In the genomic region with DNA sequence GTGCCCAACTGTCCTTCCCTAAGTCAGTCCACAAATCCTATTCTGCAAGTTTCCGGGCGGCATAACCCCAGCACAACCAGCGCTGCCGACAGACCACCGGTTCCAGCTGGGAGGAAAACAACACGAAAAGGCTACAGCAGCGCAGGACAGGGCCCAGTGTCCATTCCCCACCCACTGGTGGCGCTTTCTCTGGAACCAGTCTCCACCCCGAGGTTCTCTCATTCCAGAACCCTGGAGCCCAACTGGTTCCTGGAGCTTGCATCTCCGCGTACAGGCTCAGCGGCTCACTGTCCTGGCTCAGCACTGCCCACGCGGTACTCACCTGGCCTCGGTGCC, we compare ENCODE assay signal across 7 mouse cellular contexts. TPM values are rescaled to one million over a fixed set of nuclear protein-coding genes. Genes with fewer than 3 reads are reported as not detected.
A peak's percentile ranks its signal among the peaks of the same experiment; 100 is the strongest.
DNase-seq lines count a peak whose midpoint lies in the region; ATAC-seq and TF ChIP-seq lines count a peak whose summit lies in the region.

A gene (plus strand): TSS at position 290 of the 336 bp plus-strand sequence.

- H3K36me3 ChIP-seq in lung, embryonic 15.5 days = no peaks in the 10 kb centered on the region
- H3K36me3 ChIP-seq in forebrain, embryonic 11.5 days (ENCODE audit: control insufficient read depth, insufficient read depth, low read length) = no peaks in the 10 kb centered on the region
- H3K36me3 ChIP-seq in myocyte (ENCODE audit: control insufficient read depth, insufficient read depth) = no peaks in the 10 kb centered on the region

- no peak within 1 kb of the TSS for H3K27ac ChIP-seq in lung, embryonic 15.5 days
- H3K27ac ChIP-seq in forebrain, embryonic 11.5 days (ENCODE audit: low read depth, low read length) = no peak within 1 kb of the TSS; the same call in 1 of the 2 replicates

- peak within 1 kb of the TSS; percentile 60 for H3K4me3 ChIP-seq in lung, embryonic 15.5 days
- peak within 1 kb of the TSS; percentile 59 for H3K4me3 ChIP-seq in forebrain, embryonic 11.5 days (ENCODE audit: low read depth, low read length)
- no peak within 1 kb of the TSS for H3K4me3 ChIP-seq in myocyte

- peaks cover 94% of the 10 kb centered on the region for H3K27me3 ChIP-seq in lung, embryonic 15.5 days
- H3K27me3 ChIP-seq in forebrain, embryonic 11.5 days (ENCODE audit: control insufficient read depth, insufficient read depth, low read length) = peaks cover 64% of the 10 kb centered on the region
- peaks cover 80% of the 10 kb centered on the region for H3K27me3 ChIP-seq in myocyte (ENCODE audit: control insufficient read depth, insufficient read depth, insufficient read length)

- peak within 1 kb of the TSS; percentile 28 for H3K9ac ChIP-seq in lung, embryonic 15.5 days
- peak within 1 kb of the TSS; percentile 57 for H3K9ac ChIP-seq in forebrain, embryonic 11.5 days (ENCODE audit: low read length)

- no peaks in the 10 kb centered on the region for H3K79me2 ChIP-seq in myocyte (ENCODE audit: control insufficient read depth, insufficient read depth)

- H3K4me2 ChIP-seq in lung, embryonic 15.5 days = peak within 1 kb of the TSS; percentile 97
- peak within 1 kb of the TSS; percentile 86 for H3K4me2 ChIP-seq in forebrain, embryonic 11.5 days (ENCODE audit: low read depth, low read length, severe bottlenecking)
- H3K4me2 ChIP-seq in myocyte (ENCODE audit: low read depth) = peak within 1 kb of the TSS; percentile 72

- WGBS in lung, embryonic 15.5 days = 1% methylated on average over 15 of the region's 15 CpGs
- WGBS in forebrain, embryonic 11.5 days = 1% methylated on average over 15 of the region's 15 CpGs

- no peak for ATAC-seq in lung, embryonic 15.5 days (ENCODE audit: borderline replicate concordance, extremely low read depth, low FRiP score, low TSS enrichment)
- ATAC-seq in forebrain, embryonic 11.5 days (replicated peaks; ENCODE audit: low FRiP score) = peak; percentile 4; the same call in 1 of the 2 replicates
- no peak for ATAC-seq in CD4-positive, CD25-positive, alpha-beta regulatory T cell, adult 4 months

- no peak for DNase-seq in lung, postnatal 25 days (ENCODE audit: low spot score)
- DNase-seq in forebrain, embryonic 11.5 days (ENCODE audit: low spot score) = peak; percentile 65
- no peak for DNase-seq in layer of hippocampus, postnatal 25 days (ENCODE audit: extremely low spot score in 1 of 2, low spot score in 1 of 2)
- no peak for DNase-seq in thymus, postnatal 4 days

- peak within 1 kb of the TSS; percentile 12 for H3ac ChIP-seq in myocyte (ENCODE audit: control insufficient read depth, insufficient read length)

- H3K9me3 ChIP-seq in lung, embryonic 15.5 days = no peaks in the 10 kb centered on the region
- H3K9me3 ChIP-seq in forebrain, embryonic 11.5 days (ENCODE audit: control insufficient read depth, low read length) = no peaks in the 10 kb centered on the region

- H3K4me1 ChIP-seq in lung, embryonic 15.5 days = peaks cover 34% of the 10 kb centered on the region
- peaks cover 23% of the 10 kb centered on the region for H3K4me1 ChIP-seq in forebrain, embryonic 11.5 days (replicated peaks; ENCODE audit: control insufficient read depth, insufficient read depth, low read length)

- no peak for TF ChIP-seq POLR2A in myocyte (IDR thresholded peaks at IDR 0.05; ENCODE audit: insufficient read length, low read depth)

TF ChIP-seq in myocyte, 11 proteins besides CTCF, POLR2A, EP300 and RAD21:
- no peak for TF ChIP-seq TCF3 (IDR thresholded peaks at IDR 0.05; ENCODE audit: insufficient read length, low read depth)
- TF ChIP-seq MYOG (IDR thresholded peaks at IDR 0.05; ENCODE audit: control insufficient read depth in 1 of 3, insufficient read depth in 1 of 3, insufficient read length in 2 of 3, low read depth in 2 of 3) = no peak
- TF ChIP-seq MYOD1 (IDR thresholded peaks at IDR 0.05; ENCODE audit: control insufficient read depth in 1 of 3, insufficient read length in 2 of 3, low read depth in 2 of 3) = no peak
- TF ChIP-seq E2F4 (IDR thresholded peaks at IDR 0.05; ENCODE audit: insufficient read depth) = no peak
- TF ChIP-seq CEBPB (IDR thresholded peaks at IDR 0.05; ENCODE audit: insufficient read depth, poor library complexity, severe bottlenecking) = no peak
- TF ChIP-seq REST (IDR thresholded peaks at IDR 0.05; ENCODE audit: insufficient read depth, insufficient read length) = no peak

RNA-seq across cellular contexts. Expression of the gene that starts here (rescaled TPM):
- 0.06 and 0.14 TPM in 2 replicates for polyA plus RNA-seq in lung, embryonic 15.5 days (2015; fragmentation: Nextera tagmentation; extraction: Ambion mirVana)
- polyA plus RNA-seq in forebrain, embryonic 11.5 days (2014; fragmentation: Nextera tagmentation; extraction: Ambion mirVana) = 8.6 and 11.7 TPM in 2 replicates
- 10 to 100 TPM; 46.3 to 49.8 TPM for total RNA-seq in layer of hippocampus, postnatal 25 days (2021)
- polyA plus RNA-seq in myocyte (2012; fragmentation: generic; extraction: Trizol) = 0.01 TPM
- polyA plus RNA-seq in CD4-positive, CD25-positive, alpha-beta regulatory T cell, adult 4 months (2017; shearing (Covaris generic)) = not detected
